Mouse (Mus musculus): ENCODE data around the gene Ccdc93. TPM values are rescaled to one million over a fixed set of nuclear protein-coding genes. Genes with fewer than 3 reads are reported as not detected.

Ccdc93 gene
- polyA plus RNA-seq (2014; fragmentation: Illumina TruSeq; extraction: RNeasy Lipid Tissue Mini Kit (QIAGEN cat#74804); ENCODE audit: insufficient read depth, low read depth, low replicate concordance), result 3.7 TPM

GRCm38 (mm10) chr1:121430938-121431928, at the start of gene Ccdc93:
TSS of gene Ccdc93 (plus strand) at chr1:121431049.

GRCm38 (mm10) chr1:121528399-121528720, 97.5 kb downstream of the Ccdc93 start, which contains the start of gene Htr5b:
TSS of gene Htr5b (minus strand) at chr1:121528465.

Other genes with a start within 250 kb of the Ccdc93 start
- 28.7 TPM for gene Insig2, start 98.5 kb upstream of the Ccdc93 start, polyA plus RNA-seq (2014; fragmentation: Illumina TruSeq; extraction: RNeasy Lipid Tissue Mini Kit (QIAGEN cat#74804); ENCODE audit: insufficient read depth, low read depth, low replicate concordance)
- gene Htr5b, start 97.4 kb downstream of the Ccdc93 start, polyA plus RNA-seq (2014; fragmentation: Illumina TruSeq; extraction: RNeasy Lipid Tissue Mini Kit (QIAGEN cat#74804); ENCODE audit: insufficient read depth, low read depth, low replicate concordance), result not detected
- 28.8 TPM for gene Ddx18, start 136.9 kb downstream of the Ccdc93 start, polyA plus RNA-seq (2014; fragmentation: Illumina TruSeq; extraction: RNeasy Lipid Tissue Mini Kit (QIAGEN cat#74804); ENCODE audit: insufficient read depth, low read depth, low replicate concordance)